Mouse (Mus musculus) CH12.LX (cell line): ENCODE data around the gene Inpp4b. TPM values are rescaled to one million over a fixed set of nuclear protein-coding genes. Genes with fewer than 3 reads are reported as not detected.
A peak's percentile ranks its signal among the peaks of the same experiment; 100 is the strongest.

Source experiments
- DNase-seq: peaks from one replicate; pipeline ENCODE4 v3.0.0-alpha.2; 2013; ENCODE audit errors: extremely low read depth
- H3K27ac ChIP-seq: 2 replicates; pipeline ENCODE4 v1.5.1; 2012; ENCODE audit warnings: low read depth, mild to moderate bottlenecking, control low read depth, moderate library complexity; ENCODE audit not compliant: insufficient read depth
- H3K27me3 ChIP-seq: replicated peaks from 2 replicates; pipeline ENCODE3; 2012; ENCODE audit warnings: inconsistent platforms
- H3K36me3 ChIP-seq, 2 experiments: replicated peaks in 1 of 2; 2 replicates each; pipeline versions ENCODE3 to v1.6.1; 2012; ENCODE audit warnings: inconsistent platforms in 1 of 2, low read length in 1 of 2, mild to moderate bottlenecking in 1 of 2, mixed read lengths in 1 of 2, moderate library complexity in 1 of 2; ENCODE audit not compliant: control insufficient read depth in 1 of 2, insufficient read depth in 1 of 2
- H3K4me1 ChIP-seq, 2 experiments: 2 replicates each; pipeline ENCODE4 v1.6.1; 2012; ENCODE audit warnings: inconsistent platforms in 1 of 2, moderate library complexity in 1 of 2; ENCODE audit not compliant: insufficient read depth in 2 of 2, control insufficient read depth in 1 of 2
- H3K4me2 ChIP-seq: 2 replicates; pipeline ENCODE4 v1.6.1; 2012; ENCODE audit warnings: low read depth, mild to moderate bottlenecking, control low read depth; ENCODE audit not compliant: poor library complexity, insufficient read depth, severe bottlenecking
- H3K4me3 ChIP-seq, 3 experiments: fragments of 150-350 bp in 1 of 3; sonication (generic) in 1 of 3; replicated peaks in 1 of 3; 2 replicates each; pipeline versions ENCODE3 to v1.5.1; 2011 to 2012; ENCODE audit warnings: low read depth in 2 of 3, low read length in 2 of 3, mild to moderate bottlenecking in 2 of 3, moderate library complexity in 2 of 3, control low read depth in 1 of 3, improper control_type of control experiment in 1 of 3, inconsistent platforms in 1 of 3, mixed read lengths in 1 of 3; ENCODE audit not compliant: poor library complexity in 1 of 3
- H3K79me2 ChIP-seq: replicated peaks from 2 replicates; pipeline ENCODE4 v1.6.1; 2012; ENCODE audit warnings: mild to moderate bottlenecking, moderate library complexity; ENCODE audit not compliant: control insufficient read depth, poor library complexity, insufficient read depth, severe bottlenecking; ENCODE audit errors: extremely low read depth
- H3K9ac ChIP-seq: 2 replicates; pipeline ENCODE4 v1.6.1; 2012; ENCODE audit warnings: low read depth, mild to moderate bottlenecking, control low read depth, moderate library complexity; ENCODE audit not compliant: insufficient read depth
- H3K9me3 ChIP-seq: replicated peaks from 2 replicates; pipeline ENCODE3; 2012; ENCODE audit warnings: low read length, inconsistent platforms, mixed read lengths
- BHLHE40 ChIP-seq: IDR thresholded peaks from 2 replicates; pipeline ENCODE4 v1.6.1; 2011; ENCODE audit warnings: mild to moderate bottlenecking, low read depth, low read length, improper control_type of control experiment
- CHD2 ChIP-seq: IDR thresholded peaks from 2 replicates; pipeline ENCODE4 v1.6.1; 2011; ENCODE audit warnings: low read length, improper control_type of control experiment
- ELF1 ChIP-seq: IDR thresholded peaks from 2 replicates; pipeline ENCODE4 v1.6.1; 2014; ENCODE audit warnings: low read depth, mild to moderate bottlenecking, inconsistent platforms, low read length, improper control_type of control experiment
- EP300 ChIP-seq: IDR thresholded peaks from 2 replicates; pipeline ENCODE4 v1.6.1; 2011; ENCODE audit warnings: low read length, improper control_type of control experiment
- ETS1 ChIP-seq: conservative IDR thresholded peaks from 2 replicates; pipeline ENCODE4 v1.6.1; 2012; ENCODE audit warnings: low read depth, mild to moderate bottlenecking, inconsistent platforms, low read length, improper control_type of control experiment, moderate library complexity
- HCFC1 ChIP-seq: IDR thresholded peaks from 2 replicates; pipeline ENCODE4 v1.6.1; 2012; ENCODE audit warnings: low read depth, mild to moderate bottlenecking, inconsistent platforms, low read length, improper control_type of control experiment
- IRF4 ChIP-seq: IDR thresholded peaks from 2 replicates; pipeline ENCODE4 v1.6.1; 2014; ENCODE audit warnings: low read depth, mild to moderate bottlenecking, inconsistent platforms, low read length, improper control_type of control experiment
- JUND ChIP-seq: conservative IDR thresholded peaks from 2 replicates; pipeline ENCODE4 v1.6.1; 2011; ENCODE audit warnings: low read depth, low read length, improper control_type of control experiment
- MAX ChIP-seq: IDR thresholded peaks from 2 replicates; pipeline ENCODE4 v1.6.1; 2011; ENCODE audit warnings: low read length, improper control_type of control experiment
- MEF2A ChIP-seq: IDR thresholded peaks from 2 replicates; pipeline ENCODE4 v1.6.1; 2014; ENCODE audit warnings: low read depth, mild to moderate bottlenecking, inconsistent platforms, low read length, improper control_type of control experiment, borderline replicate concordance
- MXI1 ChIP-seq: IDR thresholded peaks from 2 replicates; pipeline ENCODE4 v1.6.1; 2011; ENCODE audit warnings: mild to moderate bottlenecking, low read depth, low read length, improper control_type of control experiment
- MYC ChIP-seq: IDR thresholded peaks from 2 replicates; pipeline ENCODE4 v1.6.1; 2011; ENCODE audit warnings: low read depth, mild to moderate bottlenecking, improper control_type of control experiment, low read length
- NELFE ChIP-seq: IDR thresholded peaks from 2 replicates; pipeline ENCODE4 v1.6.1; 2011; ENCODE audit warnings: low read depth, low read length, improper control_type of control experiment
- NRF1 ChIP-seq: IDR thresholded peaks from 2 replicates; pipeline ENCODE4 v1.6.1; 2014; ENCODE audit warnings: low read depth, mild to moderate bottlenecking, inconsistent platforms, low read length, improper control_type of control experiment, moderate library complexity
- POLR2AphosphoS2 ChIP-seq: IDR thresholded peaks from 2 replicates; pipeline ENCODE4 v1.6.1; 2011; ENCODE audit warnings: low read depth, low read length, improper control_type of control experiment
- SIN3A ChIP-seq: IDR thresholded peaks from 2 replicates; pipeline ENCODE4 v1.6.1; 2012; ENCODE audit warnings: low read length, improper control_type of control experiment, inconsistent platforms
- TCF12 ChIP-seq: IDR thresholded peaks from 2 replicates; pipeline ENCODE4 v1.6.1; 2014; ENCODE audit warnings: low read depth, mild to moderate bottlenecking, inconsistent platforms, low read length, improper control_type of control experiment
- UBTF ChIP-seq: IDR thresholded peaks from 2 replicates; pipeline ENCODE4 v1.6.1; 2012; ENCODE audit warnings: low read depth, mild to moderate bottlenecking, inconsistent platforms, low read length, improper control_type of control experiment, moderate library complexity
- USF1 ChIP-seq: IDR thresholded peaks from 2 replicates; pipeline ENCODE4 v1.6.1; 2014; ENCODE audit warnings: low read depth, mild to moderate bottlenecking, inconsistent platforms, low read length, improper control_type of control experiment
- ZC3H11A ChIP-seq: IDR thresholded peaks from 2 replicates; pipeline ENCODE4 v1.6.1; 2012; ENCODE audit warnings: low read depth, mild to moderate bottlenecking, inconsistent platforms, low read length, improper control_type of control experiment
- ZKSCAN1 ChIP-seq: IDR thresholded peaks from 2 replicates; pipeline ENCODE4 v1.6.1; 2012; ENCODE audit warnings: low read depth, inconsistent platforms, low read length, improper control_type of control experiment, borderline replicate concordance
- ZNF384 ChIP-seq: IDR thresholded peaks from 2 replicates; pipeline ENCODE4 v1.6.1; 2012; ENCODE audit warnings: low read depth, low read length, improper control_type of control experiment, inconsistent platforms
- dilution Hi-C: fragments of 300-500 bp; cut with MboI; formaldehyde crosslinking; loops from 2 replicates; pipeline ENCODE4 v1.14.3; 2020; ENCODE audit warnings: low sequenced_read_pairs; ENCODE audit not compliant: extremely low pct_unique_long_range_greater_than_20kb, extremely low pct_ligation_motif_present
- in situ Hi-C: fragments of 300-500 bp; cut with MboI; formaldehyde crosslinking; loops from 3 replicates; pipeline ENCODE4 v1.14.3; 2019; ENCODE audit warnings: low sequenced_read_pairs, low pct_ligation_motif_present, low pct_unique_long_range_greater_than_20kb, mixed read lengths
- polyA plus RNA-seq: library from polyadenylated mRNA; unstranded; fragments of >175 nt; gene quantifications from 2 replicates; pipeline ENCODE4 v1.2.1, GENCODE M21; 2012; ENCODE audit warnings: low read depth; ENCODE audit not compliant: insufficient read length
- total RNA-seq, 2 experiments: library from RNA; depleted of rRNA; stranded (reverse); fragments of 300-350 nt in 1 of 2; fragments of >200 nt in 1 of 2; gene quantifications; 2 replicates each; pipeline ENCODE4 v1.2.3; 2012 to 2014

Inpp4b gene
- total and polyA plus RNA-seq, 3 experiments, result 3.0 to 4.9 (median 3.4) TPM

GRCm38 (mm10) chr8:81635912-81636583, 293.7 kb downstream of the Inpp4b start:
- no peaks in the 10 kb centered on the region for H3K36me3 ChIP-seq
- in situ Hi-C loops, result no loop called here
- dilution Hi-C loops, result no loop called here
- H3K27ac ChIP-seq, result peak overlapping the region; percentile 49; the same call in 1 of the 2 replicates
- TF ChIP-seq MXI1, result peak; percentile 38; the same call in 1 of the 2 replicates
- TF ChIP-seq MEF2A, result peak; percentile 87
- no peak; the same call in 1 of the 2 replicates for TF ChIP-seq SIN3A
- no peak for TF ChIP-seq ZNF384
- TF ChIP-seq ZKSCAN1, result no peak
- peak; percentile 70 for TF ChIP-seq TCF12
- no peak for TF ChIP-seq HCFC1
- peak; percentile 82 for TF ChIP-seq EP300
- no peak for TF ChIP-seq UBTF
- TF ChIP-seq NRF1, result no peak
- TF ChIP-seq IRF4, result peak; percentile 67
- 0 out of 2 replicates have a peak, but pooled peaks have one; percentile 25 for TF ChIP-seq ELF1
- TF ChIP-seq BHLHE40, result 0 out of 2 replicates have a peak, but pooled peaks have one; percentile 23
- no peak for TF ChIP-seq NELFE
- no peak for TF ChIP-seq USF1
- TF ChIP-seq ZC3H11A, result no peak
- TF ChIP-seq POLR2AphosphoS2, result no peak
- peak; percentile 76 for TF ChIP-seq ETS1
- TF ChIP-seq MYC, result peak; percentile 79; the same call in 1 of the 2 replicates
- TF ChIP-seq JUND, result 0 out of 2 replicates have a peak, but pooled peaks have one; percentile 23
- TF ChIP-seq MAX, result peak; percentile 76
- TF ChIP-seq CHD2, result peak; percentile 62; the same call in 1 of the 2 replicates
- H3K4me2 ChIP-seq, result peak overlapping the region; percentile 5; the same call in 1 of the 2 replicates
- H3K79me2 ChIP-seq, result no peaks in the 10 kb centered on the region
- peak; percentile 80 for DNase-seq
- no peaks in the 10 kb centered on the region for H3K27me3 ChIP-seq
- no peak overlapping the region for H3K9ac ChIP-seq
- H3K4me1 ChIP-seq, result peaks cover 10 to 40% of the 10 kb centered on the region in 2 experiments
- H3K4me3 ChIP-seq, result no peak overlapping the region
- H3K9me3 ChIP-seq, result peaks cover 4% of the 10 kb centered on the region
